Mouse (Mus musculus): ENCODE data around the gene Kcnip2.

Kcnip2 gene

DNA sequence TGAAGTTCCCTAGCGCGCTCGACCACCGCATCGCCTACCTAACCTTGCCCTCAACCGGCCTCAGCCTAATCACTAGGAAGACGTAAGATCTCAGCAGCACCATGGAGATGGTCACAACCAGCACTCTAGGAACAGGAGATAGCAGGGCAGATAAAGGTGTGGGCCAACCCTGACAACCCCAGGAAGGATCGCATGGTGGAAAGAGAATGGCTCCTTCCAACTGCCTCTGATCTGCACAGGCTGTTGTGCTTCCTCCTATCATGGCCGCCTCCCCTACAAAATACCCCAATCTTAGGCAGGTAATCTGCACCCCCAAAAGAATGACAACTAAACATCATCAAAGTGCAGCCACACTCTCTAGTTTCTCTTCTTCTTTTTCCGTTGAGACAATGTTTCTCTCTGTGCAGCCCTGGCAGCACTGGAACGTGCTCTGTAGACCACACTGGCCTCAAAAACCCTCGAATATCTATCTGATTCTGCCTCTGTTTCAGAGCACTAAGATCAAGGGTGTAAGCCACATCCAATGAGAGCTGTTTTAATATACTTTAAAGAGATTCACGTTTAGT is 35.4 kb downstream of the Kcnip2 start:
- DNase-seq = no peak

DNA sequence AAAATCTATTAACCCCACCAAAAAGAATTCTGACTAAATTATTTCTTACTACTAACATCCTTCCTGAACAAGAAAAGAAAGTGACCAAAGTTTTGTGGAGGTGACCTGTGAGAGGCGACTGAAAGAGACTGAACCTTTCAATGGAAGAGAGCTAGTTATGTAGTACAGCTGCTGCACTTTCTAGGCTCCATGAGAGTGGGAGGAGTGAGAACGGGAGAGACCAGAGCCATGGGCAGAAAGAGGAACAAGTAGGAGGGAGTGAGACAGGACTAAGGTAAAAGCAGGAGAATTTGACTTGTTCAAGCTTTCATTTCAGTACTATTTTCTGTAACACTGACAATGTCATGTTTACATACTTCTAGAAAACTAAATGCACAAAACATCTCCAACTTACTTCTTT is 40.4 kb downstream of the Kcnip2 start:
- no peak for DNase-seq

DNA sequence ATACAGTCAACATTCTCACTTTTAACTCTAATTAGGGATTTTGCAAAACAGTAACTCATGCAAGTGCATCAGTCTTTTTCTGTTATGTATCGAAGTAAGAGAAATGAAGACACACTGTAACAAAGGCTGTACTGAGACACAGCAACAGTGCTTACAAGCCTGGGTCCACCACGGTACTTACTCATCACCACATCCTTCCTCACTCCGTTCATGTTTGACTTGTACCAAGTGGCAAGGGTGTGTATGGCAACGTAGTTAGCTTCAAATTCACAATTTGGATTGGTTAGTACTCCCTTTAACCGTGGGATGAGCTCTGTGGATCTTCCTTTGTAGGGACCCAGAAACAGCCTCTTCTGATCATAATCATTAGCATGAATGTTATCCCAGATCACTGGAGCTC is 44.4 kb downstream of the Kcnip2 start:
- no peak for DNase-seq

DNA sequence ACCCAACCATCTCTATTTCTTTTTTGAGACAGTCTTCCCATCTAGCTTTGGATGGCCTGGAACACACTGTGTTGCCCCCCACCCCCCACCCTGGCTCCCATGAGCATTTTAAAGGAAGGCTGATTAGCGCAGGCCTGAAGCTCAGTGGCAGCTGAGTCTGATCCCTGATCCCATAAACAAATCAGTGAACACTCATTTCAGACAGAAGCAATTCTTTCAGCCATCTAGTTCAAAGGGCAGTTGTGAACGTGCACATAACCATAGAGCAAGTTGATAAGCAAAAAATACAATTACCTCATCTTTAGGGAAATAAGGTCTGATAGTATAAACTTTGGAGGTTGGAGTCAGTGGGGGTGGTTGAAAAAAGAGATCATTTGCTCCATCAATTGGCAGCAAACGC is 55.1 kb downstream of the Kcnip2 start:
- no peak for DNase-seq

DNA sequence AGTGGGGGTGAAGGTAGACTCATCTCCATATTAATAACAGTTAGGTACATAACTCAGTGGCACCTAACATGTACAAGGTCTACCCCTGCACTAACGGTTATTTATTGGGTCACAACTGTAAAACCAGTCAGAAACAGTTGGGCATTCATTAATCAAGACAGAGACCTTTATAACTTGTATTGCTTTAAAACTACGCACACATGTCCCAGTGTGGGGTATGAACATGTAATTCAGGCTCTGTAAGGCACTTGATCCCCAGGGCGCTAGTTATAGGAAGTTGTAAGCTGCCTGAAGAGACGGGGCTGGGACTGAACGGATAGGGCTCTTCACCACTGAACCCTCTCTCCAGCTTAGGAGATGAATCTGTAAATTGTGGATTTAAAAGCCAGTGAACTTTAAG is 57.2 kb downstream of the Kcnip2 start:
- DNase-seq = no peak

DNA sequence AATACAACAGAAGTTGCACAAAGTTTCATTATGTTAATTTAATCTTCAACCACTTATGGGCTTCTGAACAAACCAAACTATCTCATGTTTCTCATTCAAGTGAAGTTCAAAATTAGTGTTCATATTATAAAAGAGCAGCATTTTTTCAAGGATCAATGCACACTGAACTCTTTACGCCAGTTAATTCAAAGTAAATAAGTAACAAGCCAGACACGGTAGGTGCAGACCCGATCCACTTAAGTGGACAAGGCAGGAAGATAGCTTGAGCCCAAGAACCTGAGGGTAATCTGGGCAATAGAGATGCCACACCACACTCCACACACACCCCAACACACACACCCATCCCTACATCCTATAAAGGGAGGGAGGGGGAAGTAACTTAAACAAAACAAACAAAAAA is 62.3 kb downstream of the Kcnip2 start:
- DNase-seq = peak in 1 of 2 experiments; percentile 59

DNA sequence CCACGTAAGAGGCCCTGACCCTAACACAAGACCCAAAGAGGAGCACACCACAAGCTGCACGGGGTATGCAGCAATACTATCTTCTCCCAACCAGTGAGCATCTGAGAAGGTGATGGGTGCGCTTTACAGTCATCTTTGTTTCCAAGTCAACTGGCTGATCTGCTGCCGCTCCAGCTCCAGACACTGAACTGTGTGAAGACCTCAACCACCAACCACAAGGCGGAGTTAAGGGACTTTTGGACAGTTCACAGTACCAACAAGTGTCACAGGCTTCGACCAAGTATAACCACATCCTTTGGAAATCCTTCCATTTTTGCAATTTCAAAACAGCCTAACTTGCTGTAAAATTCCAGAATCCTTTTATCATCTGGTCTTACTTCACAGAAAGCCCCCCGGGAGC is 64.0 kb downstream of the Kcnip2 start:
- no peak for DNase-seq

DNA sequence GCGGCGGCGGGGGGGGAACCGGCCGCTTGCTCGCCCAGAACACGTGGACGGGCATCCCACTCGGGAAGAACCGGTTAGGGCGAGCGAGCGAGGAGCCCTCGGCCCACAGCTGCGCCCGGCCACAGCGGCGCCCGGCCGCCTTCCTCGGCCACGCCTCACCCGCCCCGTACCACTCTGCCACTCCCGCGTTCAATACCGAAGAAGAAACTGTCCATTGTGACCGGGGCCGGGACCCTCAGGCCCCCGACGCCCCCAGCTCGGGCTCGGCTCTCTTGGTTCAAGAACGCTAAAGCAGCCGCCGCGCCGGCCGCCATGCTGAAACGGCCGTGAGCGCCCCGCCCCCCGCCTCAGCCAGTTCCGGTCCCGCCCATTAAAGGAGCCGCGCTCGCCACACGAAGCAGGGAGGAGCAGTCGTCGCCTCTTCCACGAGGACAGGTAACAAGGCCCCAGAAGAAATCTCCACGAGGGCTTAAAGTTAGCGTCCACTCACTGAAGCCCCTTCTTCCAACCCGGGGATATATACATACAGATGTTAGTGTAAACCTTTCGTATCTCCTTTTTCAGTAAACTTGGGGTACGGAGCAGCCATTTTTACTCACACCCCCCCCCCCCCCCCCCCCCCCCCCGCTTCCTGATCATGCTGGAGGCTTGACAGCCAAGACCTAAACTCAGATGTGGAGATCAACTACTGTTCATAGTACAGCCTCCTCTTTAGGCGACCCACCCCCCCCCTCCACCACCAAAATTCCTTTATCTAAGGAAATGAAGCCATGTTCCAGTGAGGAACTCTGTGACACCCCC is 66.4 kb downstream of the Kcnip2 start, which contains the start of gene Npm3:
Gene Npm3 (minus strand): TSS at position 349 of the 801 bp plus-strand sequence.
- DNase-seq = peak; percentile 87 to 96

DNA sequence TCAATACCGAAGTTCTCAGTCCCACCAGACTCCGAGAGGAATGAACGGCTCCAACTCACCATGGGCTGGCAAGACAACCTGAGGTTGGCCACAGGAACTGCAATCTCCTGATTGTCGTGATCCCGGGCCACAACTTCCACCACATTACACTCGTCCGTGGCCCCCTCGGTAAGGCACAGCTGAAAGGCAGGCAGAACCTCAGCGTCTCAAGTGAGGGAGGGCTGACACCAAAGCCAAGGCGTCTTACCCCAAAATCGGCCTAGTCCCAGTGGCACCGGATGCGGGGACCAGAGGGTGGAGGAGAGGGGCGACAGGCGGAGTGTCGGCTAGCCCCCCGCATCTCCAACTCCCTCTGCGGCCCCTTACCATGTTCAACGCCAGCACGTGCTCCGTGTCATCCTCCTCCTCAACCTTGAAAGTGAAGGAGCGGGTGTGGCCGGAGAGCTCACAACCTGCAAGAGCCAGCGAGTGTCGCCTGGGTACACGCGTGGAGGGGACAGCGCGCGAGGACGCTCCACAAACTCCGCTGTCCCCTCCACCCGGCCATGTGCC is 67.1 kb downstream of the Kcnip2 start:
- DNase-seq = no peak

DNA sequence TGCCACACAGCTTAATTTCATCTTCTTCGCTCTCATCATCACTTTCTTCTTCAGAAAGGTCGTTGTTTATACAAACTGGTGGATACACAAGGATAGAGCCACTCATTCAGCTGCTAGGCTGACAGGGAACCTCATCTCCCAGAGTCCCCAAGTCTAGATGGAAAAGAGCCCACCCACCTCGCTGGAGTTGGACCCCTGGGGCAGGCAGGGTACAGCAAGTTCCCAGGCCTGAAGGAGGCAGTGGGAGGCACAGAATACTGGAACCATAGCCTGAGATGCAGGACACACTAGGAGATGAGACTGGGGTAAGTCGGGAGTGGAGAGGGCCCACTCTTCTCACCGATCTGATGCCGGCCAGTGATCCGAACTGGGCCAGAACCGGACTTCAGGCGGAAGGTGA is 67.7 kb downstream of the Kcnip2 start:
- DNase-seq = no peak

DNA sequence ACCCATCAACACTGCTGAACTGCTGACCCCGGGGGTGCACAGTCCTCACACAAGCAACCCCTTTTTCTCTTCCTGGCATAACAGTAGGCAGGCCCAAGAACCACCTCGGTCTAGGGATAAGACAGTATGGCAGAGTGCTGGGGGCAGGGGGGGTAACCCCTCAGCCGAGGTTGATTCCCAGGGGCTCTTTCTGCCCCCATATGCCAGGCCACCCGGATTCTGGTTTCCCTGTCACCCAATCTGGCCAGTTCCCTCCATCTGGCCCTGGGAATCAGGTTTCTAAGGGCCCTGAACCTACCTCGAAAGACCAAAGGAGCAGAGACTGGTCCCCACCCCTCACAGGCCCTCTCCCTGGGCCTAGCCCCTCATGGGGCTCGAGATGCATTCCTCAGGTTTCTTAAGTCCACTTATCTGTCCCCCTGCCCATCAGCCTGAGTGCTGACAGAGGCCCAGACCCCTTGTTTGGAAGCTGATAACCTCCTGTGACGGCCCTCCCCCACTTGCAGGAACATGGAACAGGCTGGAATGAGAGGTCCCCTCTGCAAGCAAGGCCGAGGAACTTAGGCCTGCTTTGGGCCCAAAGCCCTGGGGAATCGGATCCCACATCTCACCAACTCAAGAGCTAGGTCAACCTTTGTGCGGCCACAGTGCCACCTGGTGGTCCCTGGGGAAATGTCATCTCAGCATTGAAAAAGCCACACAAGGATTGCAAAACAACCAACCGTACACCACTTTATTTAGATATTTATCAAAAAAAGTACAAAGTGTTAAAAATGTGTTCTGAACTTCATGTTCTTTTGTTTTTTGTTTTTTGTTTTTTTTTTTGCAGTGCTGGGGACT is 68.6 kb downstream of the Kcnip2 start:
- DNase-seq = peak; percentile 86 to 94

DNA sequence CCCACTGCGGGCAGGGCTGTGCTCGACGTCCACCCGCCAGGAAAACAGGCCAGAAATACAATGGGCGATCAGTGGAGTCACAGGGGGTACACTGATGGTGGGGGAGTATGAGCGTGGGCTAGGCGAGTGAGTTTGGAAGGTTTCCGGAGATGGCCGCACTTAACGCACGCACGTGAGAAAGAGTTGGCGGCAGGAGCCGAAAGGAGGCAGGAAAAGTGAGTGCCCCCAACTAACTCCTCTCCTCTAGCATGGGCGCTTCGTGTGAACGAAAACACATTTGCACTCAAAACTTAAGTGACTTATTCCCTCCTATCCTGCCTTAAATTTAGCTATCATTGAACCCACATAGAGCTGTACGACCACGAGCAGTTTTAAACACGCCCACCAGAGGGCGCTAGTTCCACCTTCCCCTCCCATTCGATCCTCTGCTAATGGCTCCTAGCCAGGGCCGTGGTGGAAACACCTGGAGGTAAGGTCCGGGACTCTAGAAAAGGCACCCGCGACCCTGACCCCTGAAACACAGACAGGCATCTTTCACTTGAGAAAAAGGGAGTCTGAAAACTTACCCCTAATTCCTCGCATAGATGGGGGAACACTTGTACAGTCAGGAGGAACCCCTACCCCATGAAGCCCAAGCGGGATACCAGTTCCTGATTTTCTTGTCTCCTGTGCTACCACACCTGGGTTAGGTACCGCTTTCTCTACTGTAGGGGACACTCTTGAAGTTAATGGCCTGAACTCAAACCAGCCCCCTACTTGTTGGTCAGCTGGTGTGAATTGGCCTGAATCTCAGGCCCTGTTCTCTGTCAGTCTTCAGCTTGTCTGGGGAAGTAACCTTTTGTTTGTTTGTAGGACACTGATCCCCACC is 69.5 kb downstream of the Kcnip2 start:
- peak; percentile 80 to 93 for DNase-seq

DNA sequence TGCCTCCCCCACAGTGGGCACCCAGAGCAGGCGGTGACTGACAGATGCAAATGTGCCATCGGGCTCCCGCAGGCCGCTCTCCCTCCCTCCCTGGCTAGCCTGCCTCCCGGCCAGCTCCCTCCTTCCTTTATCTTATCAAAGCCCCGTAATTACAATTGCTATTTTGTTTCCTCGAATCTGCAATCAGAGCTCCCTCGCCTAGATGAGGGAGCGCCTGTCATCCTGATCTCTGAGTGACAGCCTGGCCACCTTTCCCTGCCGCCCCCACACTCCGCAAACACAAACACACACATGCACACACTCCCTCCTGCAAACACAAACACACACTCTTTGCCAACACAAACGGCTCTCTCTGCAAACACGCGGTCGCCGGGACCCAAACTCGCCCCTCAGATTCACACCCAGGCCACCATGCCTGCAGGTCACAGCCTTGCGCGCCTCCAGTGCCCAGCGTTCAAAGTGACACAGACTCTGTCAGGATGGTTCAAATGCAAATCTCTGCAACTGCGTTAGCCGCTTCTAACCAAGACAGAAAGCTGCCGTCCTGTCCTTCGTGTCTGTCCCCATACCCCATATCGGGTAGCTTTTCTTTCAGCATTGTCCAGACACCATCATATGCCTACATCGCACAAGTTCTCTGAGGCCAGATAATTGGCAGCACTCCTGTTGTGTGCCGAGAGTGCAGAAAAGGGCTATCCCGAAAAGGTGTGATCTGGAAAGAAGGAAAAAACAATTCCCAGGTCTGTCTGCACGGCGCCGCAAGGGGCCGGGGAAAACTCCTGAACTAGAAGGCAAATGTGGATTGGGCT is 70.3 kb downstream of the Kcnip2 start:
- DNase-seq = no peak

DNA sequence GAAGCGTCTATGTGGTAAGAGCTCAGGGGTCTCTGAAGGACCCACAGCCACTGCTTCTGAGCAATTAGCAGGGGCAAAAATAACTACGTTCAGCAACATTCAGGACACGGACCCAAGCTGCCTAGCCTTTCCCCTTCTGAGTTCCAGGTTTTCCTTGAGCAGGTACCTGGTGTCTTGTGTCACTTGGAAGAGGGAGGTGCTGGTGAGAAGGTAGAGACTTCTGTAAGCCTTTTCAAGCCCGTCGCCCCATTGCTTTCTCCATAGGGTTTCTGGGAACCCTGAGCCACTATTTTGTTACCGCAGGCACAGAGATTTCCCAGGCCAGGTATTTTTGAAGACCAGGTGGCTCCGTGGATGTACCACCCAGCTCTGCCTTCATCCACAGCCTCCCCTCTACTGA is 72.2 kb downstream of the Kcnip2 start:
- DNase-seq = no peak

DNA sequence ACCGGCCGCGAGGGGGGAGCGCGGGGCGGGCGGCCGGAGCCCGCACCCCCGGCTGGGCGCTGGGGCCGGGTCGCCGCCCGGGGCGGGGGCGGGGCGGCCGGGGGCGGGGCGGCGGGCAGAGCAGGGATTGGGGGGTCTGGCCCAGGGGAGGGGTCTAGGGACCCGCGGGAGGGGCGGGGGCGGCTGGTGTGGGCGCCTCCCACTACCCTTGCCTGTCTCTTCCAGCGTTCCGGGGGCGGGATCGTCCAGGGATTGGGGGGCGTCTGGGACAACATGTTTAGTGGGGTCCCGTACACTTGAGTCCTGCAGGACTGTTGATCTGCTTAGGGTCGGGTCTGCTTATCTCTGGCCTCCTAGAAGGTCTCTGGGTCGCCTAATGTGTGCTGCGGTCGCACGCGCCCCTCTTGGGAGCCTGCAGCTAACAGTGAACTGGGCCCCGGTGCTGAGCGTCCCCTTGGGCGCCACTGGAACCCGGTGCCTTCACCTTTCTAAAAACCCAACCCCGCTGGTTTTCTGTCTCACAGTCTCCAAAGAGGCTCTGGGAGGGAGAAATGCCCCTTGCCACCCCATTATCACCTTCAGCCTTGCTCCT is 72.8 kb downstream of the Kcnip2 start:
- no peak for DNase-seq

DNA sequence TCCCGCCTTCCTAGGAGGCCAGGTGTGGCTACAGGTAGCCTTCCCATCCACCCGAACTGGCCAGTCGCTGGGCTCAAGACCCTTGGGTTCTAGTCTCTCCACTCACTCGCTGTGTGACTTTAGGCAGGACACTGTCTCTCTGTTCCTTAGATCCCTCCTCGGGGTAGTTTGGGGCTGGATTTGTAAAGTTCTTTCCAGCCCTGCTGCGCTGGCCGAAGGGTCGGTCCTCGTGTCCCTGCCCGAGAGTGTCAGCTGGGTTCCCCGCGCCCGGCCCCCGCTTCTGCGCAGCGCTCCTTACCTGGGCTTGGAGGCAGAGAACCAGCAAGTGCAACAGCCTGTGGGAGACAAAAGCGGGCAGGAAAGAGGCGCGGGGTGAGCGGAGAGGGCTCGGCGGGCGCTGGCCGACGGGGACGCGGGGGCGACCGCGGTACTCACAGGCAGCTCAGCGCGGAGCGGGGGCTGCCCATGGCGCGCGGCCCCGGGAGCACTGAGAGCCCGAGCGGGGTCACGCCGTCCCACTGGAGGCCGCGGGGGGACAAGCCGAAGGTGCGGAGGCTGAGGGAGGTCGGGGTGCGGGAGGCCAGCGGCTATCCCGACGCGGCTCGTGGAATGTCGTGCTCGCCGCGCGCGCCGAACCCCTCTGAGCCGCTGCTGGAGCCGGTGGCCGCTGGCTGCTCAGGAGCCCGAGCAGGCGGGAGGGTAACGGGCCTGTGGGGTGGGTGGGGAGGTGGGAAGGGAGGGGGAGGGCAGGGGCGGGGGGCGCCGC is 73.5 kb downstream of the Kcnip2 start, which contains the start of gene Fgf8:
Gene Fgf8 (minus strand): TSS at position 698 of the 766 bp plus-strand sequence.
- DNase-seq = peak in 1 of 2 experiments; percentile 17

Measured in kidney, postnatal 36 days (tissue).